Mouse (Mus musculus) adrenal gland, adult (tissue): ENCODE data around the gene Sapcd1.
A peak's percentile ranks its signal among the peaks of the same experiment; 100 is the strongest.

Experiments
- DNase-seq, 2 experiments: peaks; one replicate each; pipeline ENCODE4 v3.0.0; 2022 to 2023; ENCODE audit warnings: low spot score in 1 of 2; ENCODE audit not compliant: inconsistent age in 2 of 2

Gene Sapcd1

DNA sequence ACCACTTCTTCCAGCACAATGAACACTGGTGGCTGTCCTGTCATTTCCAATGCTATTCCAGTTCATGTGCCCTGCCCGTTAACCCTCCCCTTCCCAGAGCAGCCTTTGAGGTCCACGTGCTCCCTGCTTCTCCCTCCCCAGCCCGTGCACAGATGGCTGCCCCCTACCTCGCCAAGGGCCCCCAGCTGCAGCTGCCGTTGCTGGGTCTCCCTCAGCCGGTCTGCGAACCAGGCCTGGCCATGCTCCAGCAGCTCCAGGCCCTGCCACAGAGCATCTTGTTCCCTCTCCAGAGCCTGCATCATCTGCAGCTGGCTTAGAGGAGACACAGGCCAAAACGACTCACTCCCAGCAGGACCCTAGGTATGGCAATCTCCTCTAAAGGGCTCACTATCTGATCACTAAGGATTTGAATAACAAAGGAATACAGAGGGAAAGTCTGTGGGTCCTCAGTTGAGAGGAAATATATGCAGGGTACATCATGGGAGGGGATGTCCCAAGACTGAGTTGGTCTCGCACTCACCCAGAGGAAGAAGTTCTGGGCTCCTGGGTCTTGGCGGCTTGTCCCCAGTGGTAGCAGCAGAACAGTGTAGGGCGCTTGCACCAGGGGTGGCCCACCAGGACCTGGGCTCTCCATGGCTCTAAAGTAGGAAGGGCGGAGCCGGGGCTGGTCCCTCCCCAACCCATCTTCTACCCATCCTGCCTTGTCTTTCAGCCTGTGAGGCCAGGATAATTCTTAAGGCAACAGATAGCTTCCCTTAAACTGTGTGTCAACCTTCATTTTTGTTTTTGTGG is at the start of gene Sapcd1:
TSS of gene Sapcd1 (minus strand) at position 740 of the 792 bp plus-strand sequence.
- no peak for DNase-seq

DNA sequence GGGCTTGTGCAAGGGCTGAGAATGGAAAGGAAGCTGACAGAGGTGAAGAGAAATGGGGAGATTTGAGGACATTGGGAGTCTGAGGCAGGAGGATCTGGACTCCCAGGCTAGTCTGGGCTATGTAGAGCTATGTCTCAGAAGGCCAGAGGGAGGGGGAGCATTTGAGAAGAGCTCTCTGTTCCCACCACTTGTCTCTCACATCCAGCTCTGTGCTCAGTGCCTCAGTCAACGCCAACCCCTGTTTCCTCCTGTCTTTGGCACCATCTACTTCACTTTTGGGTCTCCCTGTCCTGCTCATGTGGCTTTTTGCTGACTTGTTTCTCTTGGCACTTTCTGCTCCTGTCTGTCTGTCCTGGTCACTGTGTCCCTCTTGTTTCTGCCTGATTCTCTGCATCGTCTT is 49.5 kb upstream of the Sapcd1 start:
- no peak for DNase-seq

DNA sequence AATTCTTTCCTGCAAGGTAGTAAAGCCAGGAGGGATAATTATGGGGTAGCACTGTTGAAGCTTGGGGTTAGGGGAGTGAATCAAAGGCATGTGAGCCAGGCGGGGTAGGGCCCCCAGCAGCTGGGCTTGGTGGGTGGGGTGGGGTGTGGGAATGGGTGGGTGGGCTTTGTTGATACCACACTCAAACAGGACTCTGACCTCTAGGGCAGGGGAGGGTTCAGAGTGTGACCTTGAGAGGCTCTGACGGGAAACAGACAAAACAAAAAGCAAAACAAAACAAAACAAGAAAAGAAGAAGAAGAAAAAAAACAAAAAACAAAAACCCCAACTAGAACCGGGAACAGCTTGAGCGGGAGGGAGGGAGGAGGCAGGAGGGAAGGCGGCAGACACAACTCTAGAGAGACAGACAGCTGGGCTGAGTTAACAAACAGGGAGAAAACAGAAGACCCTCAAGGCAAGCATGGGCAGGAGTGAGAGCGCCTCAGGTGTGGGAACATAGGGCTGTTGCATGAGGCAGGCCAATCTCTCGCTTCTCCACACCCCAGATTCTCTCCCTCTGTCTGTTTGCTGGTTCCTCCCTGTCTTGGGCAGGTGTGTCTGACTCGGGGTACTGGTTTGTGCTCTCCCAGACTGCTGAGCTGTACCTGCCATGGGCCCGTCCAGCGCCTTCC is 48.8 kb upstream of the Sapcd1 start, which contains the start of gene Ly6g6e:
TSS of gene Ly6g6e (plus strand) at position 396 of the 670 bp plus-strand sequence.
- no peak for DNase-seq

DNA sequence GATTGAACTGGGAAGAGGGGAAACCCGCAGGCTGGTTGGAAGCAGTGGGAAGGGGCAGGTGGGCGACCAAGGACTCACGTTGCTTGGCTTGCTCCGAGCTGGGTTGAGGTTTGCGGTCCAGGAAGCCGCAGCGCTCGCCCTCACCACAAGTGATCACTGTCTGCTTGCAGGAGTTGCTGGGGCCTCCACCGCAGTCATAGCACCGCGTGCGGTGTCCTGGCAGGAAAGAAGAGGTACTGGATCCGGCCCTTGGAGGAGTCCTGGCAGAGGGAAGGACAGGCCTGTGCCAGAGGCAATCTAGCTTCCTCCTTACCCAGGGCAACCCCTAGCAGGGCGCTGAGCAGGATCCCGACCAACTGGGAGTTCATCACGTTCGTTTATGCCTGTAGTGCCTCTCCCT is 46.3 kb upstream of the Sapcd1 start:
- no peak for DNase-seq

DNA sequence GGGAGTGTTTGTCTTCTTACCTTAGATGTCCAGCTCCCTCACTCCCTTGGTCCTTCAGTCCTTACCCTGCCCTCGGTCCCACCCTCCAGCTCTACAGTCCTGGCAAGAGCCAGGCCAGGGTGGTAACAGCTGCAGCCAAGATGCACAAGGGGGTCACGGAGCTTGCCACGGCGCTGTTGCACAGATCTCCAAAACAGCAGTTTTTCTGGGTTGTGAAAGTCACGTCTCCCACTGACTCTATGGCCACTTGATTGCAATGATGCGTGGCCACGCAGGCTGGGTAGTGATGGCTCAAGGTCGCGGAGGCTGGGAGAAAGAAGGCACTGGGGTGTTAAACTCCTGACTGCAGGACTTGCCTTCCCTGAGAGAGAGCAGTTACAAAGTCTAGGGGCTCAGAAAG is 43.6 kb upstream of the Sapcd1 start:
- DNase-seq: no peak

DNA sequence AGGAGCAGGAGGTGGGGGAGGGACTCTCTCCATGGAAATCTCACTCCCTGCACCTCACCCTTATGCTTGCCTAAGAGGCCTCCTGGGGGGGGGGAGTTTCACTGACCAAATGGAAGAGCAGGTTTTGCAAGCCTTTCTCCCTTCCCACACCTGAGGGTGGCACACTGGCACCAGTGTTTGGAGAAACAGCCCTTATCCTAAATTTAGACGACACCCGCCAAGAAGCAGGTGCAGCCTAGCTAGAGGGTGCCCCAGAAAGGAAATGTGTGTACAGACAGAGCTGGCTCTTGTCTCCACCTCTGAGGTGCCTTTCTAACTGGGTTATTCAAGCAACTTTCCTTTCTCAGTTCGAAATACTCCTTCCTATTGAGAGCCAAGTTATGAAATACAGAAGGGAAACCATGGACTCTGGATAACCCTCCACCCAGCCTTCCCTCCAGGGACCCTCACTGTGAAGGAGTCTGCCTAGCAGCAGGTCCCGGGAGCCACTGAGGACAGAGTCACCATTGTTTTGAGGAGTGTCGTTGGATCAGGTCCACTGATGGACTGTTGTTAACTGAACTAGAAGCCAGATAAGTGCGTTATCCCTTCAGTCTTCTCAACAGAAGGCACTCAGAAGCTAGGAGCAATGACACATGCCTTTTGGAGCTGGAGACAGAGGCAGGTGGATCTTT is 42.9 kb upstream of the Sapcd1 start:
- no peak for DNase-seq

DNA sequence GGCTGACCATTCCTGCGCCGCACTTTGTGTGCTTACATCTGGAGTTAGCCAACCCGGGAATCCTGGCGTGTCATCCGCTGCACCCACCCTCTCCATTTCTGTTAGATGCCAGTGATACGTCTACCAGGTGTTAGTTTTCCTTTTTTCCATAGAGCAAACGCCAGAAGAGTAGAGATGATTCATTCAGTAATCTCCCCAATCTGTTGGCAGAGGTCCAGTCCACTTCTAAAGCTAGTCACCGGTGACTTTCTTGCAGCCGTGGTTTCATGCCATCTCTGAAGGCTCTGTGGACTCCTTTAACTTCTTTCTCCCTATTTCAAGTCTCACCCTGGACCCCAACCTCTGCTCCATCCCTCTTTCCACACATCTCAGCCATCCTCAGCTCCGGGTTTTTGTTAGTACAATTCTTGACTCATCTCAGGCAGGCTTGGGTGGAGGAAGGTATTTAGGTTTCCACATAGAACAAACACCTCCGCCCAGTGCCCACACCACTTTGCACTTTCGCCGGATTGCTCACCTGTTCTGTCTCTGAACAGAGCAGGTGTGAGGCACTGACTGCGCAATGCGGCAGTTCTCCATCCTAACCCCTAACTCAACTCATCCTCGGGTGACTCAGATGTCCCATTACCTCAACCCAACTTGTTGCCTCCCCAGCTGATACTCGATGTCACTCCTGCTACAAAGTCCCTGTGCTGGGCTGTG is 40.5 kb upstream of the Sapcd1 start:
- peak in 1 of 2 experiments; percentile 75 for DNase-seq

DNA sequence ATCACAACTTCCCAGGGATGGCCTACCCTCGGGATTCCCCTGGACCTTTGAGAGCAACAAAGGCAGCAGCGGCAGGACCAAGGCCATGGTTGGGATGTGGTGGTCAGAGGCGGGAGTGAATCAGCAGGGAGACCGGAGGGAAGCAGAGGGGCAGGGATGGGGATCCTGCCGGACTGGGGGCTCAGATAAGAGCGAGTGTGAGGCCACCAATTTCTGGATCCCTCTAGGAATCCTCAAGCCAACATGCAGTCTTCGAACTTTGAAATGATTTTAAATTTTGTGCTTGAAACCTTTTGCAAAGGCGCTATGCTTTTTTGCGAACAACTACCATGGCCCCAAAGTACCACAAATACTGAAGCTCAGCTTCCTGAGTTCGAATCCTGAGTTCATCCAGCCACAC is 38.3 kb upstream of the Sapcd1 start, which contains the start of gene Mpig6b:
TSS of gene Mpig6b (minus strand) at position 101 of the 400 bp plus-strand sequence.
- no peak for DNase-seq

DNA sequence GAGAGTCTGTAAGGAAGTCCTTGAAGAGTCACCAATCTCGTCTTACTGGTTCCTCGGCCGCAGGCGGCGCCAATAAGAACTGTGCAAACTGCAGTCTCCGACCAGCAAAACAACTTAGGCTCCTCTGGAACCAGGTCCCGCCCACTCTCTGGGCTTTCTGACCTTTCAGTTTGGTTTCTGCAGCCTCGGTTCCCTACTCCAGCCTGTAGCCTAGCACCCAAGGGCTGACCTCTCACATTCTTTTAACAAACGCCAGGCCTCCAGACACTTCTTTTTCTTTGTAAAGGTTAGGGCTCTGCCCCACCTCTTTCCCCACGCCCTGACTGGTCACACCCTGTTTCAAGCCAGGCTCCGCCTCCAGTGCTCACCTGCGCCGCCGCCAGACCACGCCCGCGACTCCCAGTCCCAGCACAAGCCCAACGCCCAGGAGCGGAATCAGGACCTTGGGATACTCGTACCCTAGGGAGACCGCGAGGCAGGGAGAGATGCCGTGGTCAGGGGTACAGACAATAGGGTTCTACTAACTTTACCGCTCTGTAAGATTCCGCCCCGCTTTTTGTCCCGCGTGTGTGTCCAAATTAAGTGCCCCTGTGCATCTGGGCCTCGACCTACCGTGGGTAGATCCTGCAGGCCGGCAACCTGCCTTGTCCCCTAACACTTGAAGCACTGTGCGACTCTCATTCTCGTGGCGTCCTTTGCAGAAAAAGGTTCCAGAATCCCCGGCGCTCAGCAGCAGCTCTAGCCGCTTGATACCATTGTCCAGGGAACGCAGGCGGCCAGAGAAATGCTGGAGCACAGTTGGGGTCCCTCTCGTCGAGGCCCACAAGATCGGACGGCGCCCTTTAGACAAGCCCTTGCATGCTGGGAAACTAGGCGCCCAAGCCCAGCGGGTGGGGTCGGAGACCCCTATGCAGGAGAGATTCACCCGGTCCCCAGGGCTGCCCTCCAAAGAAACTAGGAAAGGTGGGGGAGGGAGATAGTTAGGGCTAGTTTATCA is 37.4 kb upstream of the Sapcd1 start, which contains the start of gene Ly6g6c:
TSS of gene Ly6g6c (plus strand) at position 438 of the 997 bp plus-strand sequence.
- DNase-seq: peak; percentile 32 to 59

DNA sequence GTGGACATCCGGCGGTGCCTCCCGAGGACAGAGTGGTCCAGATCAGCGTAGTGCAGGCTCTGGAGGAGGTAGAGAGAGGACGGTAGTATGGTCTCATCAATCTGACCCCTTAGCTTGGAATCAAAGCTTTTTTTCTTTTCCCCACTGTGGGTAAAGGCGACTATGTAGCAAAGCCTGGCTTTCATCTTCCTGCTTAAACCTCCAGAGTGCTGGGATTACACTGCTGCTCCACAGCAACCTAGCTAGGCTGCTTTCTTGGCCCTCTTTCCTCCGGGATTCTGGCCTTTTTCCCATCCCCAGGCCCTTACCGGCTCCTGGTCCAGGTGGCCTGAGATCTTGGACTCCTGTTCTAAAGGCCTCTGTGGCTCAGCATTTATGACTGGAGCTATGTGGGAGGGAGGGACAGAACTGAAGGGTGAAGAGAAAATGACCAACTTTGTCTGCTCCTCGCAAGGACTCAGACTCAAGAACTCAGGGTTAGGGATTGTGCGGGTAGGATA is 36.6 kb upstream of the Sapcd1 start:
- DNase-seq: no peak

DNA sequence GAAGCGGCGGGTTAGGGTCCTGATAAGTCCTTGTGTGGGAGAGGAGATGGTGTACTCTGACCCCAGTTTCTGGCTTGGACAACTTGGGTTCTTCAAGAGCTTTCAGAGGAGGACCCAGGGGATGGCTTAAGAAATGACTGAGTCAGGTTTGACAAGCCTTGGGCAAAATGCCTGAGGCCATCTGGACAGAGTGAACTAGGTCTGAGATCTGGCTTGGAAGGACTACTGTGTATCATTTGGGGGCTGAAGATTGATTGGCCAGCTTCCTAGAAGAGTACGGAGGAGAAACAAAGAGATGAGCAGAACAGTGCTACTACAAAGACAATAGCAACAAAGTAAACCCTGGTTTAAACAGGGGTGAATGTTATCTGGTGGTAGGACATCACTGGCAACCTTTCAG is 35.6 kb upstream of the Sapcd1 start:
- DNase-seq: peak in 1 of 2 experiments; percentile 64

DNA sequence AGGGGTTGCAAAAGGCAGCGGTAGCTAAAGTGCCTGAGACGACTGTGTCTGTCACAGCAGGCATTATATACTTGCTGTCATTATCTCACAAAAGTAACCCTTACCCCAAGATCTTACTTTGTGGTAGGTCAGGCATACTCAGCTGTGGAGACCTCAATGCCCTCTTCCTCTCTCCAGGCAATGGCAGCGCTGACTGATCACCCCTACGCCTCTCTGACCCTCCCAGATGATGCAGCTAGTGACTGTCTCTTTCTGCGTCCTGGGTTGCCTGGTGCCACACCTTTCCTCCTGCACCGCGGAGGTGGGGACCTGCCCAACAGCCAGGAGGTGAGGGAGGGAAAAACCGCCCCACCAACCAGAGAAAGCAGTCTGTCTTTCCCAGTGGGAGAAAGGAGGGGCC is 33.5 kb upstream of the Sapcd1 start:
- DNase-seq: no peak

DNA sequence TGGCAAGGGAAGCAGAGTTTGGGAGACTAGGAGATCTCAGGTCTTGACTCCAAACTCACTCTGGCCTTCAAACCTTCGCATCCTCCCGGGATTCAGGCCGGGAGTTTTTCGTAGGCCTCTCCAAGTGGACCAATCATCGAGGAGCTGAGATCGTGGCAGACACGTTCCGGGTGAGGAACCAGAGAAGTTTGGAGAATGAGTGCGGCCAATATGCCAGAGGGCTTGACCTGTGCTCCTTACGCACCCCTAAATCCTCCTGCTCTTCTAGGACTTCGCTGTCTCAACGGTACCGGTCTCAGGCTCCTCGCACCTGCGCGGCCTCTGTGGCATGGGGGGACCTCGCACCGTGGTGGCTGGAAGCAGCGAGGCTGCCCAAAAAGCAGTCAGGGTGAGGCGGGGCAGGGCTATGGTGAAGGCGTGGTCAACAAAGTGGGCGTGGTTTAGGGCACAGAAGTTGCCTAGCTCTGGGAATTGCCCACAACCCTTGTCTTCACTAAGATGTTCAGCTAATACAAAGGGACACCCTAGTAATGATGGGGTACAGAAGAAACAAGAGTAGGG is 33.0 kb upstream of the Sapcd1 start:
- peak; percentile 29 to 42 for DNase-seq

DNA sequence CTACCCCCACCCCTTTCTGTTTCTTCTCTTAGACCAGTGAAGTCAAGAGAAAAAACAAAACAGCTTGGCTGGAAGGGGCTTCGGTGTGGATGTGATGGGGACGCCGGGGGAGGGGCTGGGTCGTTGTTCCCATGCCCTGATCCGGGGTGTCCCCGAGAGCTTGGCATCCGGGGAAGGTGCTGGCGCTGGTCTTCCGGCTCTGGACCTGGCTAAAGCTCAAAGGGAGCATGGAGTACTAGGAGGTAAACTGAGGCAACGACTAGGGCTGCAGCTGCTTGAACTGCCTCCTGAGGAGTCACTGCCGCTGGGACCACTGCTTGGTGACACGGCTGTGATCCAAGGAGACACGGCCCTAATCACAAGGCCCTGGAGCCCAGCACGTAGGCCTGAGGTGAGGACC is 32.3 kb upstream of the Sapcd1 start:
- DNase-seq: peak in 1 of 2 experiments; percentile 26

DNA sequence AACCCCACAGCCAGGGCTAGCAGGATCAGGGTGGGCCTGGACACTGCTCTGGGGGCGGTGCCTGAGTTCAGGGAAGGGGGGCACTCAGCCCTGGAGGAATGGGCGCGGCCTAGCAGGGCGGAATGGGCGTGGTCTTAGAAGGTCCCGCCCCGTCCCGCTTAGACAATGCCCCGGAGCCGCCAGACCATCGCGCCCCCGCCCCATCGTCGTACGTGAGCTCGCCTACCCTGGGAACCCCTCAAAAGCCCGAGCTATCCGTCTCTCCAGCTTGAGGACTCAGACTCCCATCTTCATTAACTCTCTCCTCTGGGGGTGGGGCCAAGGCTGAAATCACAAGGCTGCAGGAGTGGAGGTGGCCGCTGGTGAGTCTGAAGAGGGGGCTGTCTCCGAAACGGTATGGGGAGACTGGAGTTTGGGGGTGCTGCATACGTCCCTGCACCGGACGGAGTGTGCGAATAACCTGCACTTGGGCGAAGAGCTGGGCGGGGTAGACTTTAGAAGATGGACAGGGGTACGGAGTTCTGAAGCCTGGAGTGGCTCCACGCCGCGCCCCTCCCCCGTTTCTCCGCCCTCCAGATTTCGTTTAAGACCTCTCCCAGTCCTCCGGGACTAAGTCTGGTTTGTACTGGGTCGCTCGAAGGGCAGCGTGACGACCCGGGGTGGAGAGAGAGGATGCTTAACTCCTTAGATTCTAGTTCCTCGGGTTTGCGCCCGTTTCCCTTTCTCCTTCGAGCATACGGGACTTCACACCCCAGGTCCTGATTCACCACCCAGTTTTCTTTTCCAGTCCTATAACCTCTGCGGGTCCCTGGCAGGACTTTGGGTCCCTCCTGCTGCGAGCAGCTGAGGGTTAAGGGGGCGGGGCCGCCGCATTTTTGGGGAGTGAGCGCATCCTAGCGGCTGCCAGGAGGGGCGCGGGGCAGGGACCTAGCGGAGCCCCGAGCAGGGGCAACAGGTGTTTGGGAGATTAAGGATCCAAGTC is 31.4 kb upstream of the Sapcd1 start, which contains the start of gene Ddah2:
TSS of gene Ddah2 (plus strand) at position 125 of the 982 bp plus-strand sequence.
- peak; percentile 89 to 95 for DNase-seq

DNA sequence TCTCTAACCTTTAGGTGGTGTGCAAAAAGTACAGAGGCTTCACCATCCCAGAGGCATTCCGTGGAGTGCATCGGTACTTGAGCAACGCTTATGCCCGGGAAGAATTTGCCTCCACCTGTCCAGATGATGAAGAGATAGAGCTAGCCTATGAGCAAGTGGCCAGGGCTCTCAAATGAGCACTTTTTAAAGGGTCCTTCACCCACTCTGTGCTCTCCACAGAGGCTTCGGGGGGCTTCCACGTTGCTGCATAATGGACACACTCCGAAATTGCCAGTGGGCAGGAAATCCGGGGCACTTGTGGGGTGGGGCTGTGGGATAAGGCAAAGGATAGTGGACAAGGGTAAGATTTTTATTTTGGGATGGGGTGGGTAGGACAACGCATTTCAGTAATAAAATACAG is 30.5 kb upstream of the Sapcd1 start:
- no peak for DNase-seq

DNA sequence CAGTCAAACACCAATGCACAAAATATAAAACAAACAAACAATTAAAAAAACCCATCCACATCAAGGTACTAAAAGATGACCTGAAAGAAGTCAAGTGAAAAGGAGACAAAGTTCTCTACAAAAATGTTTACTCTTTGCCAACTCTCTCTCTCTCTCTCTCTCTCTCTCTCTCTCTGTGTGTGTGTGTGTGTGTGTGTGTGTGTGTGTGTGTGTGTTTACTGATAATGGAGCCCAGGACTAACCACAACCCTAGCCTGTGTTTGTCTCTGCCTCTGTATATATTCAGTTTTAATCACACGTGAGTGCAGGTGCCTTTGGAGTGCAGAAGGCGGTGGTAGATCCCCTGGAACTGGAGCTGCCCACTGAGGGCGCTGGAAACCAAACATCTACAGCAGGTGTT is 29.3 kb upstream of the Sapcd1 start:
- DNase-seq: no peak
